Mouse (Mus musculus) gastrocnemius, adult 18-20 months (tissue): ENCODE data around the gene Snrpd3. TPM values are rescaled to one million over a fixed set of nuclear protein-coding genes. Genes with fewer than 3 reads are reported as not detected.
"Not testable (repeated sequence)": the region's sequence is repeated elsewhere in the genome, so short reads cannot be mapped to it uniquely, and the experiment has no call there.

ENCODE experiments used
- DNase-seq: peaks from one replicate; pipeline ENCODE4 v3.0.0; 2021; ENCODE audit warnings: low spot score
- total RNA-seq, 2 experiments: library from RNA; stranded (reverse); gene quantifications; 2 replicates each; pipeline ENCODE4 v1.2.3; 2021

The Snrpd3 gene
- total RNA-seq, 2 experiments from 2014 or later = 76.2 to 80.2 TPM

DNA sequence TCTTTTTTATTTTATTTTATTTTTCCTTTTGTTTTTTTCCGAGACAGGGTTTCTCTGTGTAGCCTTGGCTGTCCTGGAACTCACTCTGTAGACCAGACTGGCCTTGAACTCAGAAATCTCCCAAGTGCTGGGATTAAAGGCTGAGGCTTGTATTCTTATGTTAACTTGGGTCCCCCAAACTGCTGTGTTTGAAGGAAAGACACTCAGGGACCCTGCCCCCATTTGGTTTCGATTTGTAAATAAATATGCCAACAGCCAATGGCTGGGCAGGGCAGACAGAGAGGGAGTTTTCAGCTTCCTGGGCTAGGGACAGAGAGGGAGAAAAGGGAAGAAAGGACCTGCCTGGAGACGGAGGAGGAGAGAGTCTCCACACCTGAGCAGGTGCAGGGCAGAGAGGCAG lies 17.6 kb upstream of the Snrpd3 start:
- no peak for DNase-seq

DNA sequence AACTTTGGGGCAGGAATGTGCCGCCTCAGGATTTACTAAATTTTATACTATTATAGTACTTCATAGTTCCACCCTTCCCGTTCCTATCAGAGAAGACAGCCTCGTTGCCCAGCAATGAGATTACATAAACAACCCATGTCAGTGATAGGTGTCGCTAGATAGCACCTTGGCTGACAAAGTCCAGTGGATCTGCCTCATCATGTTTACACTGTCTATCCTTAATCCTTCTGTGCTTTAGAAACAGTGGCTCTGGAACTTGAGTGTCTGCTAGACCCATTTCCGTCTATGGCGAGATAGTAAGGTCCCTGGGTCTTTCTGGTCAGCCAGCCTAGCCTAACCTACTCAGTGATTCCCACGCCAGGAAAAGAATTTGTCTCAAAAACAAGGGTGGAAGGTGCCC lies 17.0 kb upstream of the Snrpd3 start:
- no peak for DNase-seq

DNA sequence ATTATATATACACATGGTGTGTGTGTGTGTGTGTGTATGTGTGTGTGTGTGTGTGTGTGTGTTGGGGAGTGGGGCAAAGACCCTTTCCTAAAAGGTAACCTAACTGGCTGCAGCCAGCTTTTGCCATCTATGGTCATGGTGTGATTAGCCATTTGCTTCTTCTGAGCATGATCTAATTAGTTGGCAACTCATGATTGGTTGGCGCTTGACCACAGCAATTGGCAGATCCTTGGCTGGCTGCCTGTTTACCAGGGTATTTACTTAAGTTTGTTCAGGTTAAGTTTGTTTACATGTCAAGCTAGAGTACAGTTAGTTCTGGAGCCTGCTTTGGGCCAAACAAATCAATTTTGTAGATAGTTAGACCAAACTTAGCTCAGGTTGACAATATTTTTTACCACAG lies 15.7 kb upstream of the Snrpd3 start:
- DNase-seq = no peak

DNA sequence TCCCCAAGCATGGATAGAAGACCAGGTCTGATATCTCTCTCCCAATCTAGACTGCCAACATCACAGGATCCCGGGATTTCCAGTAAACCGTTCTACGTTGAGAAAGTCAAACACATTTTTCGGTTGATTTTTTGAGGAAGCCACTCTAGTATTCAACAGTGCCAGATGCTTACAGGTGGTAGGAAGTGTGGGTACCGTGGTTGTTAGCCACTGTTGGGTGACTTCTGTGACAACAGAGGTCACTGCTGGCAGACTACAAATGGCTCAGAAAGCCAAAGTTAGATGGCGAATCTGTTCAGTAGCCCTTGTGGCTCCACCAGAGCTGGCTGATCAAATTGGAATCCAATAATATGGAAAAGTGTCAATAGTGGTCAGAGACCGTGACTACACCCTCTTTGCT lies 13.7 kb upstream of the Snrpd3 start:
- no peak for DNase-seq

DNA sequence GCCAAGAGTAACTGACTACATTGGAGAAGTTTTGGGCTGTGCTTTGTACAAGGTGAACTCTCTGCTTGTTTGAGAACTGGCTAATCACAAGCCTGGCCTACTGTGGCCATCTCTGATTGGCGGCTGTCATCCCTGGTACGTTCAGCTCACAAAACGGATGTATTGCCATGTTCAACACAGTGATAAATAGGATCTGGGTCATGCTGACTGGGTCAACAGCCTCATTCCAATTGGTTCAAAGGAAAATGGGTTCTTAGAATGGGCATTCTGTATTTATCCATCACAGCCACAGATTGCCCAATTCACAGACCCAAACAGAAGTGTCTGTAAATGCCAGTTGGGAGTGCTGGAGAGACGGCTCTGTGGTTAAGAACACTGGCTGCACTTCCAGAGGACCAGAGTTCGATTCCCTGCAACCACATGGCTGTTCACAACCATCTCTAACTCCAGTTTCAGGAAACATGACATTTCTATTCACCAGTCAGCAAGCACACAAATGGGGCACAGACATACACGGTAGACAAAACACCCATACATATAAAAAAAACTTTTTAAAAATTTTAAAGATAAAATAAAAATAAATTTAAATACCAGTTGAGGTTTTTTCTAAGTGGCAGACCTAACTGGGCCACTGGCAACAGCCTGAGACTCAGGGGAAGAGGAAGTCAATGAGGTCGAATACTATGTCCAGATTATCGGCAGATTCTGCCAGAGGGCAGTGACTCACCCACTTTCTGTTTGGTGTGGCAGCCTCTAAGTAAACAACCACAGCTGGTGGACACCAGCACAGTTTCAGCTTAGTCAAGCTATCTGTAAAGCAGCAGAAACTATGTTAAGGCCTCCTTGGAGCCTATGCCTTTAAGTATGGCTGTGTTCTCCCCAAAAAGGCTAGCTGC lies 12.9 kb upstream of the Snrpd3 start:
- peak; percentile 66 for DNase-seq

DNA sequence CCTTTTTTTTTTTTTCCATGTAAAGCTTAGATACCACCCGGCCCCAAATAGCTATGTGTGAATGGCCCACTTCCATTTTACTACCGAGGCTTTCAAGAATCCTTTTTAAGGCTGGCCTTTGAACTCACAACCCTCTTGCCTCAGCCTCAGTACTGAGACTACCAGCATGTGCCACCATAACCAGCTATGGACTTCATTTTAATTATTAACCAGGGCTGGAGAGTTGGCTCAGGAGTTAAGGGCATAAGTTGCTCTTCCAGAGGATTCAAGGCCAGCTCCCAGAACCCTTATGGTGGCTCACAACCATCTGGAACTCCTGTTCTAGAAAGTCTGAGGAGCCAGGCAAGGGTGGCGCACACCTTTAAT lies 12.2 kb upstream of the Snrpd3 start:
- DNase-seq = no peak

DNA sequence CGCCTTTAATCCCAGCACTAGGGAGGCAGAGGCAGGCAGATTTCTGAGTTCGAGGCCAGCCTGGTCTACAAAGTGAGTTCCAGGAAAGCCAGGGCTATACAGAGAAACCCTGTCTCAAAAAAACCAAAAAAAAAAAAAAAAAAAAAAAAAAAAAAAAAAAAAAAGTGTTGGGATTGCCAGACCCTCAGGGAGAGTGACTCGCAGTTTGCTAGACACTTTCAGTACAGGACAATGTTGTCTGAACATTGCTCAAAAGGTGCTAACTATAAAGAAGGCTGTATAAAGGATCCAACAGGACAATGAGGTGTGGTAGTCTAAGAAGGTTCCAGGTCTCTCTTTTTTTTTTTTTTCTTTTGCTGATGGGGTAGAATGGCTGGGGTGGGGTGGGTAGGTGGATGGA lies 11.4 kb upstream of the Snrpd3 start:
- not testable (repeated sequence) for DNase-seq

DNA sequence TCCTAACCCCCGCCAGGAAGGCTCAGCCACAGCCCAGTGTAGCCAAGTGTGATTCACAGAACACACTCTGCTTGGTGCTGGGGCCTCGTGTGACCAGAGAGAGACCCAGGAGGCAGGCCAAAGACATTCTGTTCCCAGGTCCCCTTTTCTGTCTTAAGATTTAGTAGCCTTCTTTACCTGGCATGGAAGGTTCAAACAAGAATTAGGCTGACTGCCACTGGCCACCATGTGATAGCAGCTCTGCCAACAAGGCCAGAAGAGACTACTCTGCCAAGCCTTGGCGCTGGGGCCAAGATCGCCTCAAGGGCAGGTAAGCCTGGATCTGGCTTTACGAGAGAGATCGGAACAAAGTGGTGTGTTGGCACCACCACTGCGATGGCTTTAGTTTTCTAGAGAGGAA lies 6.9 kb upstream of the Snrpd3 start:
- DNase-seq = peak; percentile 94

DNA sequence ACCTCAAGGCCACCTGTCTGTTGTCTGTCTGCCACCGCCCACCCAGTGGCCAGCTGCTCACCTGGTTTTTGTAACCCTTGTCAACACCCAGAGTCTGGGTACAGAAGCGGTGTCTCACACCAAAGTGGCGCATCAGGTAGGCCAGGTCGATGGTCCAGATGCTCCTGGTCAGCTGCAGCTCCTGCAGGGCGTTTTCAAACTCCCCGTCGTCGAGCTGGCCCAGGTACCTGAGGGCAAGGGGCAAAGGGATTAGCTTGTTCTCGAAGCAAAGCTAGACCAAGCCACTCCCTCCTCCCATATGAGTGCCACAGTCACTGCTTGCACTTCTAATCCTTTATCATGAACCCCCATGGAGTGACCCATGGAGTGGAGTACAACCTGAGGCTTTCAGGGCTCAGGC lies 6.3 kb upstream of the Snrpd3 start:
- no peak for DNase-seq

DNA sequence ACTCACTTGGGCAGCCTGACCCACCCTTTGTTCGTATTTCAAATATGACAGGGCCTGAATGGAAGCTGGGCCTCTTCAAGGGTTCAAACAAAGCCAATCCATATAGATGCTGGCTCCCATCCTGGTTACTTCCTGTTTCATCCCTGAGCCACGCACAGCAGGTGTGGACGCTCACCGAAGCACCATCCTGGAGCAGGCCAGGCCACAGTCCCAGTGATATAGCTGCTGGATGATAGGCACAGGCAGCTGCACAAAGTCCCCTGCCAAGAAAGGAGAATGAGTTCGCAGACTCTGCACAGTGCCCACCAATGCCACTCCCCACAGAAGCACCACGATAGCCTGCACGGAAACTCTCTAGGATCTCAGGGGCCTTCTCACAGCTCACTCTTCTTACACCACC lies 5.5 kb upstream of the Snrpd3 start:
- DNase-seq = peak; percentile 63

DNA sequence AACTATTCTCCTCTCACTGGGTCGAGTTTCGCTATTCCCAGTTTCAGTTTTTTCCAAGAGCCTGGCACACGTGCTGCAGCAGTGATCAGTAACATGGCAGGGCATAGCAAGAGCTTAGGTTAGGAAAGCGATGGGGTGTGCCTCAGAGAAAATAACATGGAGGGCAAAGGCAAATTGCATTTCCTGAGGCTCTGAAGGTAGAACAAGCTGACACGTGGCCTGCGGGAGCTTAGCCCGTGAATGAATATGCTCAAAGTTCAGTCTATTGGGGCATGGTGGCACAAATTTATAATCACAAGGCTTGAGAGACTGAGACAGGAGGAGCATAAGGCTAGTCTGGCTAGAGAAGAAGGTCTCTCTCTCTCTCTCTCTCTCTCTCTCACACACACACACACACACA lies 4.6 kb upstream of the Snrpd3 start:
- no peak for DNase-seq

DNA sequence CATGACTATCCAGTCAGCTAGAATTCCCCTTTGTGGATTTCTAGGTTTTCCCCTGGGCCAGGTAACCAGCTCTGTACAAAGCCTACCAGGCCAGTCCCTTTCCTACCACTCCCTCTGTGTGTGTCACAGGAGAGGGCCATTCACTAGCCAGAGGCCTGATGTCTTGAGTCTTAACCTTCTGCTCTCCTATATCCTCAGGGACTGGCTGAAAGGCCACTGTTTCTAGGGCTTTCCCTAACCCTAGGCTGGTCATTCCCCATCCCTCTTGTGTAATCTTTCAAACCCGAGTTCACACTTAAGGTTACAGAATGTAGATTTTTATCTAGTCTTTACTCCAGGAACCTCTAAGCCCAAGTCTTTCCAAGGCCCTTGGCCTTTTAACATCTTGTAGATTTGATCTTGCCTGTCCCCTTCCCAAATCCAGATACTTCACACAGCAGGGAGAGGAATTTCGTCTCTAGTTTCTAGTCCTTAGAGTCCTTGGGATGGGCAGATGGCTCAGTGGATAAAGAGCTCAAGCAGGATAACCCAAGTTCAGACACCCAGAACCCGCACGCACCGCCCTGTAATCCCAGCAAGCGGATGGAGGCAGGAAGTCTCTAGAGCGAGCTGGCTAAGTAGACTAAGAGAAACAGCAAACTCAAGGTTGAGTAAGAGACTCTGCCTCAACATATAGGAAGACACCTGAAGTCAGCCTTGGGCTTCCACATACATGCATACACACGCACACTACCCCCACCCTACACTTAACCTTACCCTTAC lies 3.9 kb upstream of the Snrpd3 start:
- DNase-seq = no peak

DNA sequence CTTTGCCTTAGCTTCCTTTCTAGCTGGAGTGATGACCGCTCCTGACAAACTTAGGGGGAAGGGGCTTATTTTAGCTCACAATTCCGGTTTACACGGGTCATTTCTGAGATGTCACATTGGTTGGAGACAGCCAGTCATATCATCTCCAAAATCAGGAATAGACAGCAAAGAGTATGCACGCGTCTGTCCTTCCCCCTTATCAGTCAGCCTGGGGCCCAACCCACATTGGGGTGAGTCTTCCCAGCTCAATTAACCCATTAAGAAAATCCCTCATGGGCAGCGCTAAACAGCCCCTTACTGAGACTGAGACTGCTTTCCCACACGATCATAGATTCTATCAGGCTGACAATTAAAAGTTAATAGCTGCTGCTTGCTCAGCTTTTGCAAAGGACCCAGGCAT lies 3.0 kb upstream of the Snrpd3 start:
- no peak for DNase-seq

DNA sequence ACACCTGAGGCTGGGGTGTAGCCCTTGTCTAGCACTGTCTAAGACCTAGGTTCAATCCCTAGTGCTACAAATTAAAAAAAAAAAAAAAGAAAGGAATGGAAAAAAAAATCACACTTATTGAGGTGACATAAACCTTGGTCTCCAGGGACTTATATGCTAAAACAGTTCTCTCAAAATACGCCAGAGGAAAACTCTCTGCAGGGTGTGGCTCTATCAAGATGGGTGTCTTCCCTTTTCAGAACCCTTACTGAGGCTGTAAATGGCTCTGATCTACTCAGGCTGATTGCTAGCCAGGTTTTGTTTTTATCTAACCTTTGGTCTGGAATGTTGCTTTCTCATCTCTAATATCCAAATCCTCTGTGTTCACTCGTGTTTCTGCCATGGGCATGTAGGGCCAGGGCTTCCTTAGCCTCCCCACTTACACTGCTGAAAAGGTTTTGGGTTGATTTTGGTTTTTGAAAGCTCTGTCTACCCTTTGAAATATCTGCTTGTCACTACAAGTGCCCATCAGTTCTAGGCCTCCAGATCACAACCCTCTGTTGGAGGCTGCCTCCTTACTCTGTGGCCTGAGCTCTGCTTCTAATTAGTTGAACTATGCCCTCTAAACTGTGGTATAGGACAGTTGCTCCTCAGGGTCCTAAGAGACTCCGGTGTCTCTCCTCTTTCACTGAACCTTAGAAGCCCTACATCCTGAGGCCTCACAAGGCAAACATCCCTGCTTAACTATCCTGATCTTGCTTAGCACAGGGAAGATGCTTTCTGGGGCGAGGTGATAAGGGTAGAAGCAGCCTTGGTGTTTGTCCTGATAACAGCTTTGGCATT lies 1.9 kb upstream of the Snrpd3 start:
- DNase-seq = no peak

DNA sequence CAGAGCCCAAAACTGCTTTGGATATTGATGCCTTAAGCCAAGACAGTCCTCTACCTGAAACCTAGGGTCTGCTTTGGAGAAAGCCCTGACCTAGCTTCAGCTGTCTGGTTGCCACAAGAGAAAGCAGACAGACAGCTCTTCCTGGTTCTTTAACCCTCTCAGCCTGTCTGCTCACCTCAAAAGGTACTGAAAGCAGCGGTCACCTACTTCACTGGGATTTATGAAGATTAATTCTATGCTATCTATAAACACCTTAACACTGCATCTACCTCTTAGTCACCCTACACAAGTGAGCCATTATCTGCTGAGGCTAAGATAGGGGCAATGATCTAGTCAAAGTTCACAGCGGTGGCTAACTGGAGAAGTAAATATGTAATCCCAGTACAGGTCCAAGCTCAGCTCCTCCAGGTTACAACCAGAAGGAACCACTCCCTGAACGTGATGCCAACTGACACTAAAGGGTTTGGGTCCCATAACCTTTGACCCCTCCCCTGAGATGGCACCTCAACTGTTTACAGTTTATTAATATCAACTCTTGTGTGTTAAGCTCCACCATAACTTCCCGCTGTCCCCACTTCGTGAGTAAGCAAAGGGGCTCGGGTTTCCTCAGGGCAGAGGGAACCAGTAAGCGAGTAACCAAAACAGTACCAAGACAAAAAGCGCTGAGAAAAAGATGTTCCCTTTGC lies 1.2 kb upstream of the Snrpd3 start:
- DNase-seq = no peak

DNA sequence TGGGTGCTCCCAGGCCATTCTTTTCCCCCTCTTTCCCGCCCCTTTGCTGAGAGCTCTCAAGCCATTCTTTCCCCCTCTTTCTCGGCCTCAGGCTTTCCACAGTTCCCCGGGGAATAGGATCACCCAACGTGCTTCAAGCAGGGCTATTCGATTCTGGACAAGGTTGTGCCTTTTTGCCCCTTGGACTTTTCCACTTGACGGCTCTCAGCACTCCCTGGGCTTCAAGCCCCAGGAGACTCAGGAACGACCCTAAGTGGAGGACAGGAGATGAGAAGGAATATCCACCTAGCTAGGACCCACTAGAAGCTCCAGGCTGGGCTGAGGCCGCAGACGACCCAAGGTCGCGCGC lies 653 bp upstream of the Snrpd3 start:
- DNase-seq = no peak

DNA sequence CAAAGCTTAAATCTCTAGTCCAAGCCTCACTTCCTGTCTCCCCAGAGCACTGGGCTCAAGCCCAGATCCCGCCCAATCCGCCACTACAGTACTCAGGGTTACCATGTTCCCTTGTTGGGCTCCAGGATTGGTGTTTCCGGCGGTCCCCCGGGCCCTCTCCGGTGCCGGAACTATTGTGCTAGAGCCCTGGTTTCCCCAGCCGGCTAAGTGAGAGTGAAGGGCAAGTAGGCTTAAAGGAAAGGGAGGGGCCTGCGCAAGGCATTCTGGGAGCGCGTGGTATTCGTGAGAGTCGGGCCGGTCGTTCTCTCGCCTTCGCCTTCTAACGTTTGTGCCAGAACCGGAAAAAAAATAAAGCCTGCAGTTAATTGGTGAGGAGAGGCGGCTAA lies 400 bp downstream of the Snrpd3 start, which contains the start of gene Gucd1:
Gucd1 (minus strand) TSS at position 215 of the 386 bp plus-strand sequence.
- peak; percentile 99 for DNase-seq

DNA sequence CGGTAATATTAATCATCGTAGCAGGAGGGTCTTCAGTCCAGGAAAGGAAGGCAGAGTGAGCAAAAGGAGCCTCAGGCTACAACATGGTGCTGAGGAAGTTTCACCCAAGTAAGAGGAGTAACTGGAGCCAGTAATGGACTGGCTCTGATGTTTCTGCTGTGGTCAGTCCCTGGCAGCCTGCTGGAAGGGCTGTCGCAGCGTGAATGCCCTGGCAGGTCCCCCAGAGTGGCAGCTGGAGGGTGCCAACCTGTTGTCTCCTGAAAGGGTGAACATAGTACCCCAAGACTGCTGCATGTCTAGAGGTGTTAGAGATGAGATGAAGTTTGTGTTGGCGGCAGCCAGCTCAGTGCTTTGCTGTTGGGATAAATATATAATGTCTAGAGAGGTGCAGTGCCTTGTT lies 3.2 kb downstream of the Snrpd3 start:
- no peak for DNase-seq

DNA sequence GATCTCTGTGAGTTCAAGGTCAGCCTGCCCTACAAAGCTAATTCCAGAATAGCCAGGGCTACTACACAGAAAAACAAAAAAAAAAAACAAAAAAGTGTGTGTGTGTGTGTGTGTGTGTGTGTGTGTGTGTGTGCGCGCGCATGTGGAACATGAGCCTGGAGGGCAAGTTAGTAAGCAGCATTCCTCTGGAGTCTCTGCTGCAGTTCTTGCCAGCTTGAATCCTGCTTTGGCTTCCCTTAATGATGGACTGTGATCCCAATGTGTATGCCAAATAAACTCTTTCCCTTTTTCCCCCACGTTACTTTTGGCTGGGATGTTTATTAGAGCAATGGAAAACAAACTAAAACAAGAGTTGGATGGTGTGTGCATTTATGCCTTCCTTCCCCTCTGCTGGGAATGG lies 4.3 kb downstream of the Snrpd3 start:
- DNase-seq = no peak

DNA sequence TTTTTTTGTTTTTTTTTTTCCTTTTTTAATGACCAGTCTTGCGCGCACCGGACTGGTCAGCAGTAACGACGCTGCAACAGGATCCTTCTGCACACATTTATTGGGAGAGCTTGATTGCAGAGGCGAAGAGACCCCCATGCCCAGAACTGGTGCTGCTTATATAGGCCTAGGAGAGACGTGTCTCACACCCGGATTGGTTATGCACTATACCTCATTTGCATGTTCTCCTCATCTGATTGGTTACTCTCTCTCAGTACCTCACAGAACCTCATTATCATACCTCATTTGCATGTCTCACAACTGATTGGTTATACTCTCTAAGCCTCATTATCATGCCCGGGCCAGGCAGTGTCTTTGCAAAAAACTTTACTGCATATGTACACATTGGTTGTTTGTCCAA lies 8.1 kb downstream of the Snrpd3 start:
- not testable (repeated sequence) for DNase-seq

DNA sequence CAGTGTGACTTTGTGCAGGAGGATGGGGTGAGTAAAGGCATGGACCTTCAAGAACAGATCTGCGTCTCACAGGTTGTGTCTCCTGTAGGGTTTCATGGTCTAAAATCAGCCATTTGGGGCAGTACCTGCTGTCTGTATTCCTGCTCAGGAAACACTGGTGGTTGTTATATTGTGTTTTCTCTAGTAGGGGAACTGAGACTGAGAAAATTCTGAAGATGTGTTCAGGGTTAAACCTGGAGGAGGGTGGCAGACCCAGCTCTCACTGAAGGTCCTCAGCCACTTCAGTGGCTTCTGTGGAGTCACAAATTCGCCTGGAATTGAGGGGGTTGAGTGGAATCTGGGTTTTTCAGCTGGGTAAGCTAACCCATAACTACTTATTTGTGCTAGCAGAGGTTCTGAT lies 13.0 kb downstream of the Snrpd3 start:
- no peak for DNase-seq
